Mouse (Mus musculus) layer of hippocampus, adult 18-20 months (tissue): Measurements from ENCODE around the gene Gpr162. TPM values are rescaled to one million over a fixed set of nuclear protein-coding genes. Genes with fewer than 3 reads are reported as not detected.
"Not testable (repeated sequence)": the region's sequence is repeated elsewhere in the genome, so short reads cannot be mapped to it uniquely, and the experiment has no call there.

Experiments
- DNase-seq, 2 experiments: peaks; one replicate each; pipeline ENCODE4 v3.0.0; 2022; ENCODE audit warnings: low spot score in 2 of 2
- total RNA-seq, 2 experiments: library from RNA; stranded (reverse); gene quantifications; 2 replicates each; pipeline ENCODE4 v1.2.3; 2021

The Gpr162 gene
- total RNA-seq, 2 experiments from 2014 or later, result 183 to 187 TPM

GRCm38 (mm10) chr6:124813496-124813895, 50.3 kb downstream of the Gpr162 start:
- peak; percentile 68 to 80 for DNase-seq

DNA sequence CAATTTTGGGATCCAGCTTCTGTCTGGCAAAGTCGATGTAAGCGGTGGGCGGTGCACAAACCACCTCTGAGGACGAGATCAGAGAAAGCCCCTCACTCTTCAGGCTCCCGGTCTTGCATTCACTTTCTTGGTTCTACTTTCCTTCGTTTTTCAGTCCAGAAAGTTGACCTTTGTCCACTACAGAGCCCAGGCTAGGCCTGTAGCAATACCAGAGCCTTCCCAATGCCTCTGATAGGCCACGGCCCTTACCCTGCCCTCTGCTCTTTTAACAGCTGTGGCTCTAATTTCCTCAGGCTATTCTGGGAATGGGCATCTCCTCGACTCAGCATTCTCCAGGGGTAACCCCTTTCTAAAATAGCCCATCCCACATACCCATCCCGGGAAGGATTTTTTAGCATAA, 50.9 kb downstream of the Gpr162 start:
- DNase-seq, result no peak

DNA sequence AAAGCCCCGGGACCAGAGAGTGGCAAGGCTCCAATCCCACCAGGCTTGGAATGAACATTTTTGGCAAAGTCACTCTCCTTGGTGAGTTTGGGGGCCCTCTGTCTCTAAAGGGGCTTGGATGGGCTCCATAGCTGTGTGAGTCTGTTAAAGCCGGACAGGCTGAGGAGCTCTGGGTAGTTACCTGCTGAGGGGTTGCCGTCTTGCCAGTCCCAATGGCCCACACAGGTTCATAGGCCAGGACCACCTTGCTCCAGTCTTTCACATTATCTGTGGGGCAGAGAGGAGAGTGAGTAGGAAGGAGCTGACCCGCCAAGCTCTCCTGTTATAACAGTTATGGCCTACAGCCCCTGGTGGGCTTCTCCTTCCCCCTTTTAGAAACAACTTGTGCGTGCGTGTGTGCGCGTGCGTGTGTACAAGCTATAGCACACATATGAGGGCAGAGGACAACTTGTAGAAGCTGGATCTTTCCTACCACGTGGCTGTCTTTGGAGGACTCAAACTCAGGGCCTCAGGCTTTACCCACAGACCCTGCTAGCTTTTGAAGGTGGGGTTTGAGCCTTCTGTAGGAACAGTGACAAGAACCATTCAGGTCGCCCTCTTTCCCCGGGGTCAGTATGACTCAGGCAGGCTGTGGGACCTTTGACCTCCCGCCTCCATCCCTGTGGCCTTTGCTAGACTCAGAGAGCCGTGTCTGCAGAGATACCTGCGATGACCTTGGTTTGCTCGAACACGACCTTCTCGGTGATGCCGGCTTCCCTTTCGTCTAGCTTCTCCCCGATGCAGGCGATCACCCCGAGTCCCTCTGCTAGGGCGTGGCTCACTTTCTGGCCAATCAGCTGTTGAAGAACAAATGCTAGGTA, 51.9 kb downstream of the Gpr162 start:
- no peak for DNase-seq

DNA sequence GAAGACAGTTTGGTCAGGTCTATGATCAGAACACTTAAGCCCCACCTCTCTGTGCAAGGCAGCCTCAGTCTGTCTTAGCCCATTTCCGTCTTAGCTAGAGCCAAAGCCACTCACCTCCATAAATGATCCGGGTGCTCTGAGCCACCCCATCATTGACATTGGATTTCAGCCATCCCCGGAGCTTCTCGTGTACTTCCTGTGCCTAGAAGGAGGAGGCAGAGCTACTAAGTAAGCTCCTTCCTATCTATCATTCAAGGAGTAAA, 52.4 kb downstream of the Gpr162 start:
- DNase-seq, result no peak

- DNase-seq, result not testable (repeated sequence)
Observed at GRCm38 (mm10) chr6:124810566-124811402, 53.0 kb downstream of the Gpr162 start.

DNA sequence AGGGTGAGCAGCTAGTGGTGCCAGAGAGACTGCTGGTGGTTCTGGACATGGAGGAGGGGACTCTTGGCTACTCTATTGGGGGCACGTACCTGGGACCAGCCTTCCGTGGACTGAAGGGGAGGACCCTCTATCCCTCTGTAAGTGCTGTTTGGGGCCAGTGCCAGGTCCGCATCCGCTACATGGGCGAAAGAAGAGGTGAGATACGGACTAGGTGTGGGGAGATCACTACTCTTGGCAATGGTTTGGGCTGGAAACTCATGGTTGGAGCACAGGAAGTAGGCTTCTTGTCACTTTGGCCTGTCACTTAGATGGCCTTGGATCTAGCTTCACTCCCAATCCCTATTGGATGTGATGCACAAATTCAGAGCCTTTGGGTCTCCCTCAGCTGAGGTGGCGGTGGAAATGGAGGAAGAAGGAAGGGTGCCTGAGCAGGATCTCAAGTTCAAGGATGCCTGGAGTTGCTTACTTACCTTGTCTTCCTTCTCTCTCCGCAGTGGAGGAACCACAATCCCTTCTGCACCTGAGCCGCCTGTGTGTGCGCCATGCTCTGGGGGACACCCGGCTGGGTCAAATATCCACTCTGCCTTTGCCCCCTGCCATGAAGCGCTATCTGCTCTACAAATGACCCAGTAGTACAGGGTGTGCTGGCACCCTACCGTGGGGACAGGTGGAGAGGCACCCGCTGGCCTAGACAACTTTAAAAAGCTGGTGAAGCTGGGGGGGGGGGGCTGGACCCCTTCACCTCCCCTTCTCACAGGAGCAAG, 53.8 kb downstream of the Gpr162 start:
- no peak for DNase-seq

DNA sequence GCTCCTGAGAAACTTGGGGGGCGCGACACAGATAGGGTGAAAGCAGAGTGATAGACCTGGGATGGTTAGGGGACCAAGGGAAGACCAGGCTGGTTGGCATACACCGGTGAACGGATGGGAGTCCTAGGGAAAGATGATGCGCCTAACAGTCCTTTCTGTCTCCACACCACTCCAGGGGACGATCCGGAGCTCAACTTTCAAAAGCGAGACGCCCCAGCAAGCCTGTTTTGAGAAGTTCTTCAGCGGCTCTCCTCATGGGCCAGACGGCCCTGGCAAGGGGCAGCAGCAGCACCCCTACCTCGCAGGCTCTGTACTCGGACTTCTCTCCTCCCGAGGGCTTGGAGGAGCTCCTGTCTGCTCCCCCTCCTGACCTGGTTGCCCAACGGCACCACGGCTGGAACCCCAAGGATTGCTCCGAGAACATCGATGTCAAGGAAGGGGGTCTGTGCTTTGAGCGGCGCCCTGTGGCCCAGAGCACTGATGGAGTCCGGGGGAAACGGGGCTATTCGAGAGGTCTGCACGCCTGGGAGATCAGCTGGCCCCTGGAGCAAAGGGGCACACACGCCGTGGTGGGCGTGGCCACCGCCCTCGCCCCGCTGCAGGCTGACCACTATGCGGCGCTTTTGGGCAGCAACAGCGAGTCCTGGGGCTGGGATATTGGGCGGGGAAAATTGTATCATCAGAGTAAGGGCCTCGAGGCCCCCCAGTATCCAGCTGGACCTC, 54.6 kb downstream of the Gpr162 start:
- DNase-seq, result peak; percentile 55 to 71

Other genes starting within 250 kb of the Gpr162 start
- gene C1s2, start 227.9 kb downstream of the Gpr162 start, total RNA-seq, result under 1 TPM; 0.40 to 0.41 TPM
- gene Lpcat3, start 201.0 kb downstream of the Gpr162 start, total RNA-seq, result 10 to 100 TPM; 25.2 to 29.2 TPM
- gene Emg1, start 151.8 kb downstream of the Gpr162 start, total RNA-seq, result 10 to 100 TPM; 52.6 to 58.2 TPM
- gene Phb2, start 151.6 kb downstream of the Gpr162 start, total RNA-seq, result 100 to 1,000 TPM; 115 to 123 TPM
- 1 to 10 TPM; 4.1 to 4.6 TPM for gene Ptpn6, start 125.3 kb downstream of the Gpr162 start, total RNA-seq
- gene Grcc10, start 122.6 kb downstream of the Gpr162 start, total RNA-seq, result 100 to 1,000 TPM; 358 to 368 TPM
- not detected for gene Gm45234, start 108.0 kb downstream of the Gpr162 start, total RNA-seq
- 100 to 1,000 TPM; 161 to 181 TPM for gene Atn1, start 107.5 kb downstream of the Gpr162 start, total RNA-seq
- 1,000 to 10,000 TPM; 1,059 TPM for gene Eno2, start 94.3 kb downstream of the Gpr162 start, total RNA-seq
- gene Lrrc23, start 84.3 kb downstream of the Gpr162 start, total RNA-seq, result 1 to 10 TPM; 2.7 to 4.7 TPM
- 1 to 10 TPM; 4.5 to 5.1 TPM for gene Spsb2, start 55.3 kb downstream of the Gpr162 start, total RNA-seq
- 100 to 1,000 TPM; 796 to 825 TPM for gene Tpi1, start 49.7 kb downstream of the Gpr162 start, total RNA-seq
- gene Usp5, start 34.5 kb downstream of the Gpr162 start, total RNA-seq, result 100 to 1,000 TPM; 182 to 185 TPM
- under 1 TPM; 0.52 to 0.53 TPM for gene Cdca3, start 34.4 kb downstream of the Gpr162 start, total RNA-seq
- gene Gnb3, start 23.7 kb downstream of the Gpr162 start, total RNA-seq, result not detected
- gene P3h3, start 6.2 kb downstream of the Gpr162 start, total RNA-seq, result 10 to 100 TPM; 29.5 to 30.9 TPM
- gene Cd4, start 24.2 kb upstream of the Gpr162 start, total RNA-seq, result under 1 TPM in 1 of 2 experiments, not detected in 1; 0.25 TPM
- 1 to 10 TPM; 2.6 to 3.6 TPM for gene Lag3, start 47.7 kb upstream of the Gpr162 start, total RNA-seq
- 1,000 to 10,000 TPM; 1,033 to 1,052 TPM for gene Ptms, start 56.1 kb upstream of the Gpr162 start, total RNA-seq
- gene Mlf2, start 67.4 kb upstream of the Gpr162 start, total RNA-seq, result 100 to 1,000 TPM; 631 to 670 TPM
- gene Cops7a, start 101.6 kb upstream of the Gpr162 start, total RNA-seq, result 100 to 1,000 TPM; 154 to 161 TPM
- 100 to 1,000 TPM; 168 to 191 TPM for gene Pianp, start 132.7 kb upstream of the Gpr162 start, total RNA-seq
- gene Zfp384, start 145.2 kb upstream of the Gpr162 start, total RNA-seq, result 10 to 100 TPM; 43.1 to 44.9 TPM
- gene Ing4, start 175.8 kb upstream of the Gpr162 start, total RNA-seq, result 10 to 100 TPM; 54.1 to 54.6 TPM
- 10 to 100 TPM; 15.7 to 17.7 TPM for gene Acrbp, start 185.7 kb upstream of the Gpr162 start, total RNA-seq
- under 1 TPM; 0.56 to 0.87 TPM for gene Lpar5, start 203.9 kb upstream of the Gpr162 start, total RNA-seq
- gene Chd4, start 232.0 kb upstream of the Gpr162 start, total RNA-seq, result 100 to 1,000 TPM; 153 to 176 TPM